In the genomic region with DNA sequence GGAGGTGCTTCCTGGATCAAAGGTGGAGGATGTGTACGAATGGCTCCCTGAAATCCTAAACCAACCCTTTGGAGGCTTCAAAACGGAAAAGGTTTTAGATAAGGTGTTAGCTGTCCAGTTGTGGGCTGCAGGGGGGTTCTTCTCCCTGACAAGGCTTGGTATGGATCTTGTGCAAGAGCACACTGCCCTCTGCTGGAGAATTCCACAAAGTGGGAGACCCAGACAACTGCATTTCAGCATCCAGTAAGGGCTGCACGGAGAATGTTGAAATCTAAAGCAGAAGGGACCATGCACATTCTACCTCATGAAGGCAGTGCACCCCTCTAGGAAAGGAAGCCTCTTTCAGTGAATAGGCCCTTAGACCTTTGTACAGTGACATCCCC, we compare ENCODE assay signal across 9 mouse cellular contexts.
DNase-seq lines count a peak whose midpoint lies in the region; ATAC-seq and TF ChIP-seq lines count a peak whose summit lies in the region.
"Had no signal": no experiment of that assay in that cellular context is flagged by ENCODE, and none has a peak within 500 bp of the region (broad histone marks: within the 10 kb centered on the region; RNA-seq: fewer than 3 reads in every experiment).

No protein-coding gene starts in this region.

- H3K27me3 ChIP-seq in thymus, adult 2 months (ENCODE audit: control insufficient read depth, insufficient read depth, low read length) = no peaks in the 10 kb centered on the region
- H3K27me3 ChIP-seq in kidney, embryonic 15.5 days = no peaks in the 10 kb centered on the region
- no peaks in the 10 kb centered on the region for H3K27me3 ChIP-seq in limb, embryonic 14.5 days (ENCODE audit: control insufficient read depth, insufficient read depth, low read length)
- no peaks in the 10 kb centered on the region for H3K27me3 ChIP-seq in midbrain, postnatal 0 days (ENCODE audit: insufficient read depth, low read length)
- H3K27me3 ChIP-seq: megakaryocyte, embryonic 14.5 days had no signal

- no peak overlapping the region for H3K27ac ChIP-seq in thymus, adult 2 months (ENCODE audit: control insufficient read depth, insufficient read depth, low read length)
- H3K27ac ChIP-seq in kidney, embryonic 15.5 days = no peak overlapping the region
- no peak overlapping the region for H3K27ac ChIP-seq in limb, embryonic 14.5 days (replicated peaks; ENCODE audit: low read depth, low read length)
- no peak overlapping the region for H3K27ac ChIP-seq in midbrain, postnatal 0 days (ENCODE audit: low read depth, low read length)

- WGBS in thymus, adult 2 months = 46% methylated on average over 3 of the region's 3 CpGs
- 9% methylated on average over 3 of the region's 3 CpGs for WGBS in kidney, embryonic 15.5 days
- 14% methylated on average over 3 of the region's 3 CpGs for WGBS in limb, embryonic 14.5 days
- WGBS in midbrain, postnatal 0 days = 14% methylated on average over 3 of the region's 3 CpGs

- H3K4me1 ChIP-seq in thymus, adult 2 months (replicated peaks; ENCODE audit: control insufficient read depth, insufficient read depth, low read length) = no peaks in the 10 kb centered on the region
- H3K4me1 ChIP-seq in kidney, embryonic 15.5 days = peaks cover 13% of the 10 kb centered on the region
- H3K4me1 ChIP-seq in limb, embryonic 14.5 days (ENCODE audit: control insufficient read depth, insufficient read depth, low read length) = peaks cover 11% of the 10 kb centered on the region
- no peaks in the 10 kb centered on the region for H3K4me1 ChIP-seq in midbrain, postnatal 0 days (ENCODE audit: insufficient read depth, low read length)

- H3K36me3 ChIP-seq in thymus, adult 2 months (ENCODE audit: control insufficient read depth, insufficient read depth, low read length) = no peaks in the 10 kb centered on the region
- no peaks in the 10 kb centered on the region for H3K36me3 ChIP-seq in kidney, embryonic 15.5 days
- no peaks in the 10 kb centered on the region for H3K36me3 ChIP-seq in limb, embryonic 14.5 days (ENCODE audit: control insufficient read depth, insufficient read depth, low read length)
- no peaks in the 10 kb centered on the region for H3K36me3 ChIP-seq in midbrain, postnatal 0 days (ENCODE audit: insufficient read depth, low read length)

- H3K9ac ChIP-seq in kidney, embryonic 15.5 days = no peak overlapping the region
- no peak overlapping the region for H3K9ac ChIP-seq in limb, embryonic 14.5 days (ENCODE audit: low read depth, low read length, severe bottlenecking)
- no peak overlapping the region for H3K9ac ChIP-seq in midbrain, postnatal 0 days (replicated peaks; ENCODE audit: low read length, poor library complexity, severe bottlenecking)

- DNase-seq in thymus, adult 2 months = peak; percentile 25
- DNase-seq in thymus, adult 18-20 months = no peak
- DNase-seq in cerebellum, adult 9-10 months = peak; percentile 74
- peak; percentile 55 for DNase-seq in limb, embryonic 14.5 days (ENCODE audit: low spot score)
- DNase-seq in midbrain, postnatal 0 days (ENCODE audit: low spot score) = peak; percentile 85
- DNase-seq in thymus, postnatal 36 days = peak; percentile 11 to 17

- no peak for TF ChIP-seq CTCF in thymus, adult 2 months (IDR thresholded peaks at IDR 0.05; ENCODE audit: borderline replicate concordance, control insufficient read depth, extremely low read depth, insufficient read depth, low read length, poor library complexity)
- TF ChIP-seq CTCF in midbrain, postnatal 0 days (IDR thresholded peaks at IDR 0.05) = peak; percentile 87

- peak; percentile 93 for ATAC-seq in frontal cortex, adult (ENCODE audit: low TSS enrichment)
- ATAC-seq in kidney, embryonic 15.5 days (replicated peaks; ENCODE audit: low FRiP score) = peak; percentile 58; the same call in 1 of the 2 replicates
- ATAC-seq in limb, embryonic 14.5 days (ENCODE audit: low FRiP score, low read depth) = peak; percentile 44; the same call in 1 of the 2 replicates
- ATAC-seq in midbrain, postnatal 0 days (ENCODE audit: low FRiP score) = no peak

- no peak overlapping the region for H3K4me2 ChIP-seq in kidney, embryonic 15.5 days
- H3K4me2 ChIP-seq in limb, embryonic 14.5 days (replicated peaks; ENCODE audit: low read depth, low read length, severe bottlenecking) = no peak overlapping the region
- H3K4me2 ChIP-seq in midbrain, postnatal 0 days (ENCODE audit: low read depth, low read length, poor library complexity, severe bottlenecking) = no peak overlapping the region

- no peak overlapping the region for H3K4me3 ChIP-seq in thymus, adult 2 months (ENCODE audit: control insufficient read depth, insufficient read depth, low read length)
- no peak overlapping the region for H3K4me3 ChIP-seq in kidney, embryonic 15.5 days (replicated peaks)
- no peak overlapping the region for H3K4me3 ChIP-seq in limb, embryonic 14.5 days (replicated peaks; ENCODE audit: low read length)
- H3K4me3 ChIP-seq in midbrain, postnatal 0 days (ENCODE audit: low read depth, low read length) = no peak overlapping the region
- H3K4me3 ChIP-seq: megakaryocyte, embryonic 14.5 days had no signal

- H3K9me3 ChIP-seq in kidney, embryonic 15.5 days (replicated peaks) = no peaks in the 10 kb centered on the region
- no peaks in the 10 kb centered on the region for H3K9me3 ChIP-seq in limb, embryonic 14.5 days (ENCODE audit: control insufficient read depth, low read length)
- H3K9me3 ChIP-seq in midbrain, postnatal 0 days (ENCODE audit: low read length) = no peaks in the 10 kb centered on the region
- H3K9me3 ChIP-seq: megakaryocyte, embryonic 14.5 days had no signal

- TF ChIP-seq POLR2A in thymus, adult 2 months (IDR thresholded peaks at IDR 0.05; ENCODE audit: control insufficient read depth, extremely low read depth, insufficient read depth, low read length, poor library complexity) = no peak
- TF ChIP-seq POLR2A in limb, embryonic 14.5 days (IDR thresholded peaks at IDR 0.05; ENCODE audit: borderline replicate concordance, extremely low read depth, insufficient read depth, insufficient read length) = no peak

Comparison
In these comparisons a context has a peak if more than half of its experiments do, and no peak if none do; other contexts are left out.
1. DNase-seq: peak in thymus, adult 2 months (single experiment), cerebellum, adult 9-10 months (single experiment), limb, embryonic 14.5 days (single experiment), midbrain, postnatal 0 days (single experiment) and thymus, postnatal 36 days (2 of 2); none in thymus, adult 18-20 months (0 of 2).